Mouse (Mus musculus) monocyte, adult 5-6 weeks (primary cell): ENCODE measurements around the gene Psmd1. TPM values are rescaled to one million over a fixed set of nuclear protein-coding genes. Genes with fewer than 3 reads are reported as not detected.

ENCODE experiments used
- ATAC-seq: fragments of 153-309, 156-312 bp; replicated peaks from 2 replicates; pipeline ENCODE4 v1.8.0; 2017; ENCODE audit warnings: mild to moderate bottlenecking; ENCODE audit not compliant: low TSS enrichment, insufficient number of reproducible peaks, severe bottlenecking, poor library complexity, low FRiP score
- total RNA-seq: library from RNA; stranded (forward); fragments of 200-1000, 200-491, 200-594 nt; gene quantifications from 3 replicates; pipeline ENCODE4 v1.2.3, GENCODE M21; 2017

Psmd1 gene
- total RNA-seq, 1 experiment from 2014 or later: 67.2 TPM

- ATAC-seq: no peak
Measured at GRCm38 (mm10) chr1:86151376-86151775, 87.2 kb downstream of the Psmd1 start.

GRCm38 (mm10) chr1:86152618-86153017 lies 88.4 kb downstream of the Psmd1 start:
- no peak for ATAC-seq

- ATAC-seq: peak; percentile 99
Measured at GRCm38 (mm10) chr1:86154133-86154823, 90.1 kb downstream of the Psmd1 start, which contains the start of gene Armc9. Gene Armc9, plus strand, starts transcription at chr1:86154780.

- ATAC-seq: no peak
Measured at GRCm38 (mm10) chr1:86154824-86155164, 90.6 kb downstream of the Psmd1 start.

GRCm38 (mm10) chr1:86156075-86156474 lies 91.9 kb downstream of the Psmd1 start:
- ATAC-seq: no peak

GRCm38 (mm10) chr1:86156595-86156994 lies 92.4 kb downstream of the Psmd1 start:
- ATAC-seq: no peak

GRCm38 (mm10) chr1:86160059-86160458 lies 95.9 kb downstream of the Psmd1 start:
- ATAC-seq: no peak

- ATAC-seq: no peak
Measured at GRCm38 (mm10) chr1:86160479-86160878, 96.3 kb downstream of the Psmd1 start.

- no peak for ATAC-seq
Measured at GRCm38 (mm10) chr1:86161061-86161460, 96.9 kb downstream of the Psmd1 start.

- ATAC-seq: no peak
Measured at GRCm38 (mm10) chr1:86174602-86175001, 110.4 kb downstream of the Psmd1 start.

- no peak for ATAC-seq
Measured at GRCm38 (mm10) chr1:86176066-86176465, 111.9 kb downstream of the Psmd1 start.

- ATAC-seq: peak; percentile 98
Measured at GRCm38 (mm10) chr1:86178462-86179253, 114.5 kb downstream of the Psmd1 start.

- ATAC-seq: no peak
Measured at GRCm38 (mm10) chr1:86182004-86182709, 118.0 kb downstream of the Psmd1 start.

- ATAC-seq: no peak
Measured at GRCm38 (mm10) chr1:86183577-86184263, 119.5 kb downstream of the Psmd1 start.

- ATAC-seq: 0 out of 2 replicates have a peak, but pooled peaks have one; percentile 38
Measured at GRCm38 (mm10) chr1:86186762-86187161, 122.6 kb downstream of the Psmd1 start.

- ATAC-seq: no peak
Measured at GRCm38 (mm10) chr1:86187856-86188255, 123.7 kb downstream of the Psmd1 start.

GRCm38 (mm10) chr1:86188271-86188670 lies 124.1 kb downstream of the Psmd1 start:
- ATAC-seq: no peak
